Mouse (Mus musculus): ENCODE results near the gene Bag2.

DNA sequence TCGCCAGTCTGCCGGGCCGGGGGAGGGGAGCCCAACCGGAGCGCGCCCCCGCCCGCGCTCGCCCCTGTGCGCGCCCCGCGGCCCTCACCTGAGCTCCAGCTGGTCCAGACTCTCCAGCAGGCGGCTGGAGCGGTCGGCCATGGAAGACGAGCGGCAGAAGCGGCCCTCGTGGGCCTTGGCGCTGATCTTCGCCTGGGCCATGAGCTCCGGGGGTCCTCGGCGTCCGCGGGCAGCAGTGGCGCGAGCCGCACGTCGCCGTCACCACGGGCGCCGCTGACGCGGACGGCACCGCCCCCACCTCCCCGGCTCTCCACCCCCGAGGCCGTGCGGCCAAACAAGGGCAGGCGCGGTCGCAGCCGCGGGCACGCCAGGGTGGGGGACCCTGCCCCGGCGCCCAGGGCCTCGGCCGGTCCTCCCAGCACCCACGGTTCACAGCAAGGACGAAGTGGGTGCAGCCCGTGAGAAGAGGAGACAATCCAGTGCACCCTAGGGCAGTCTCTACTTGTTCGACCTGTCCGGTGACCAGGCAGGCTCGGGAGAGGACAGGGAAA lies at the start of gene Bag2:
- TF ChIP-seq CTCF (IDR thresholded peaks at IDR 0.05; ENCODE audit: control insufficient read depth, insufficient read depth, insufficient replicate concordance, low read depth, low read length) (no peak), POLR2A (IDR thresholded peaks at IDR 0.05; ENCODE audit: control insufficient read depth, low read depth, low read length) (0 out of 2 replicates have a peak, but pooled peaks have one; percentile 36)
